Mouse (Mus musculus) E14TG2a.4 (cell line): ENCODE results near the gene Otop2.

Experiments
- H3K27me3 ChIP-seq: 2 replicates; pipeline ENCODE4 v1.6.1; 2014; ENCODE audit warnings: low read length, control low read depth; ENCODE audit not compliant: insufficient read depth
- H3K36me3 ChIP-seq: 2 replicates; pipeline ENCODE4 v1.6.1; 2014; ENCODE audit warnings: low read length, control low read depth; ENCODE audit not compliant: insufficient read depth
- H3K4me1 ChIP-seq: replicated peaks from 2 replicates; pipeline ENCODE4 v1.6.1; 2014; ENCODE audit warnings: low read depth, low read length, control low read depth
- H3K4me3 ChIP-seq: replicated peaks from 2 replicates; pipeline ENCODE4 v1.5.1; 2014; ENCODE audit warnings: mild to moderate bottlenecking, low read length
- H3K9me3 ChIP-seq: 2 replicates; pipeline ENCODE4 v1.6.1; 2014; ENCODE audit warnings: low read length, control low read depth
- CTCF ChIP-seq: conservative IDR thresholded peaks from 2 replicates; pipeline ENCODE4 v1.5.1; 2014; ENCODE audit warnings: low read length
- NANOG ChIP-seq: IDR thresholded peaks from 2 replicates; pipeline ENCODE4 v1.6.1; 2014; ENCODE audit warnings: borderline replicate concordance, low read length, mixed read lengths
- POU5F1 ChIP-seq: IDR thresholded peaks from 2 replicates; pipeline ENCODE4 v1.6.1; 2014; ENCODE audit warnings: low read length, borderline replicate concordance

Otop2 gene

GRCm38 (mm10) chr11:115306863-115307262 is at the start of gene Otop2:
Gene Otop2, plus strand, starts transcription at chr11:115307163.
- Histone ChIP-seq H3K4me1 (peaks cover 15% of the 10 kb centered on the region), H3K27me3 (peaks cover 44% of the 10 kb centered on the region), H3K9me3 (no peaks in the 10 kb centered on the region), H3K4me3 (peak within 1 kb of the TSS; percentile 32; the same call in 1 of the 2 replicates), H3K36me3 (no peaks in the 10 kb centered on the region)
- TF ChIP-seq NANOG (no peak), CTCF (no peak), POU5F1 (no peak)

- H3K36me3 ChIP-seq, result no peaks in the 10 kb centered on the region
- peaks cover 31% of the 10 kb centered on the region for H3K4me1 ChIP-seq
- TF ChIP-seq CTCF (no peak), POU5F1 (no peak)
- H3K27me3 ChIP-seq, result peaks cover 95% of the 10 kb centered on the region
- peak overlapping the region; percentile 65 for H3K4me3 ChIP-seq
- H3K9me3 ChIP-seq, result no peaks in the 10 kb centered on the region
Measured at GRCm38 (mm10) chr11:115257775-115258510, 49.0 kb upstream of the Otop2 start.

GRCm38 (mm10) chr11:115259134-115259533 is 47.8 kb upstream of the Otop2 start:
- no peak for TF ChIP-seq POU5F1
- TF ChIP-seq NANOG, result no peak
- TF ChIP-seq CTCF, result no peak
- Histone ChIP-seq H3K9me3 (no peaks in the 10 kb centered on the region), H3K36me3 (no peaks in the 10 kb centered on the region), H3K4me3 (no peak overlapping the region), H3K4me1 (peaks cover 33% of the 10 kb centered on the region), H3K27me3 (peaks cover 94% of the 10 kb centered on the region)

- Histone ChIP-seq H3K4me1 (peaks cover 53% of the 10 kb centered on the region), H3K27me3 (peaks cover 94% of the 10 kb centered on the region), H3K9me3 (no peaks in the 10 kb centered on the region), H3K4me3 (no peak overlapping the region), H3K36me3 (peaks cover 1% of the 10 kb centered on the region)
- TF ChIP-seq CTCF (no peak), POU5F1 (no peak), NANOG (no peak)
Measured at GRCm38 (mm10) chr11:115262954-115263353, 44.0 kb upstream of the Otop2 start.

- Histone ChIP-seq H3K9me3 (no peaks in the 10 kb centered on the region), H3K4me3 (no peak overlapping the region), H3K27me3 (peaks cover 95% of the 10 kb centered on the region), H3K36me3 (peaks cover 14% of the 10 kb centered on the region), H3K4me1 (peaks cover 52% of the 10 kb centered on the region)
- no peak for TF ChIP-seq CTCF
- no peak for TF ChIP-seq POU5F1
- no peak for TF ChIP-seq NANOG
Measured at GRCm38 (mm10) chr11:115264136-115264861, 42.7 kb upstream of the Otop2 start.

- no peak for TF ChIP-seq NANOG
- no peak; the same call in 1 of the 2 replicates for TF ChIP-seq CTCF
- TF ChIP-seq POU5F1, result no peak
- Histone ChIP-seq H3K4me1 (peaks cover 59% of the 10 kb centered on the region), H3K27me3 (peaks cover 89% of the 10 kb centered on the region), H3K36me3 (peaks cover 14% of the 10 kb centered on the region), H3K4me3 (peak overlapping the region; percentile 69), H3K9me3 (no peaks in the 10 kb centered on the region)
Measured at GRCm38 (mm10) chr11:115264862-115265668, 41.9 kb upstream of the Otop2 start.

GRCm38 (mm10) chr11:115265771-115266399 is 41.1 kb upstream of the Otop2 start:
- Histone ChIP-seq H3K4me1 (peaks cover 64% of the 10 kb centered on the region), H3K9me3 (no peaks in the 10 kb centered on the region), H3K27me3 (peaks cover 81% of the 10 kb centered on the region), H3K4me3 (peak overlapping the region; percentile 75), H3K36me3 (peaks cover 17% of the 10 kb centered on the region)
- TF ChIP-seq CTCF (no peak), NANOG (no peak), POU5F1 (no peak)

GRCm38 (mm10) chr11:115266400-115266778 is 40.6 kb upstream of the Otop2 start:
- TF ChIP-seq NANOG, result no peak
- TF ChIP-seq CTCF, result no peak
- TF ChIP-seq POU5F1, result no peak
- Histone ChIP-seq H3K36me3 (peaks cover 21% of the 10 kb centered on the region), H3K4me1 (peaks cover 66% of the 10 kb centered on the region), H3K4me3 (peak overlapping the region; percentile 75), H3K27me3 (peaks cover 76% of the 10 kb centered on the region), H3K9me3 (no peaks in the 10 kb centered on the region)
